Mouse (Mus musculus) testis, adult 10 weeks (tissue): ENCODE measurements around the gene I0C0044D17Rik. TPM values are rescaled to one million over a fixed set of nuclear protein-coding genes. Genes with fewer than 3 reads are reported as not detected.

ENCODE experiments used
- polyA plus RNA-seq: library from polyadenylated mRNA; stranded (reverse); fragments of 350-450 nt; fragmentation: Illumina TruSeq; extraction: RNeasy Lipid Tissue Mini Kit (QIAGEN cat#74804); gene quantifications from one replicate; pipeline ENCODE4 v1.2.3, GENCODE M21; 2014; ENCODE audit warnings: low read depth, low replicate concordance

Gene I0C0044D17Rik
- polyA plus RNA-seq, result not detected

GRCm38 (mm10) chr4:98823740-98824139 is at the start of gene I0C0044D17Rik:
I0C0044D17Rik (minus strand) TSS chr4:98823840.

GRCm38 (mm10) chr4:98817184-98817911 is 6.3 kb downstream of the I0C0044D17Rik start, which contains the start of gene Kank4:
Kank4 (minus strand) TSS chr4:98817537.

Other genes with a start within 250 kb of the I0C0044D17Rik start
- 4.1 TPM for gene L1td1, start 97.1 kb downstream of the I0C0044D17Rik start, polyA plus RNA-seq
- 0.13 TPM for gene Kank4, start 6.3 kb downstream of the I0C0044D17Rik start, polyA plus RNA-seq
- gene Usp1, start 100.0 kb upstream of the I0C0044D17Rik start, polyA plus RNA-seq, result 900 TPM
- gene Angptl3, start 207.1 kb upstream of the I0C0044D17Rik start, polyA plus RNA-seq, result 0.64 TPM